Mouse (Mus musculus) lung, embryonic 15.5 days (tissue): ENCODE measurements around the gene Vps37b. TPM values are rescaled to one million over a fixed set of nuclear protein-coding genes. Genes with fewer than 3 reads are reported as not detected.

Experiments
- ATAC-seq: fragments of 200-750 bp; cut with Nextera tagmentation; 2 replicates; pipeline ENCODE4 v1.8.0; 2017; ENCODE audit warnings: moderate number of reproducible peaks, borderline replicate concordance; ENCODE audit not compliant: low FRiP score, low TSS enrichment; ENCODE audit errors: extremely low read depth
- H3K27ac ChIP-seq: fragments of 300-500 bp; sonication (generic); 2 replicates; pipeline ENCODE4 v1.5.1; 2015; ENCODE audit warnings: moderate library complexity, mild to moderate bottlenecking, inconsistent platforms
- H3K27me3 ChIP-seq: fragments of 300-500 bp; sonication (generic); 2 replicates; pipeline ENCODE4 v1.6.1; 2015; ENCODE audit warnings: inconsistent platforms
- H3K36me3 ChIP-seq: fragments of 300-500 bp; sonication (generic); 2 replicates; pipeline ENCODE4 v1.6.1; 2015; ENCODE audit warnings: inconsistent platforms
- H3K4me1 ChIP-seq: fragments of 300-500 bp; sonication (generic); 2 replicates; pipeline ENCODE4 v1.6.1; 2015; ENCODE audit warnings: inconsistent platforms
- H3K4me2 ChIP-seq: fragments of 300-500 bp; sonication (generic); 2 replicates; pipeline ENCODE4 v1.6.1; 2015; ENCODE audit warnings: inconsistent platforms, mild to moderate bottlenecking, moderate library complexity
- H3K4me3 ChIP-seq: fragments of 300-500 bp; sonication (generic); 2 replicates; pipeline ENCODE4 v1.5.1; 2015; ENCODE audit warnings: mild to moderate bottlenecking, inconsistent platforms
- H3K9ac ChIP-seq: fragments of 300-500 bp; sonication (generic); 2 replicates; pipeline ENCODE4 v1.6.1; 2015; ENCODE audit warnings: inconsistent platforms
- H3K9me3 ChIP-seq: fragments of 300-500 bp; sonication (generic); 2 replicates; pipeline ENCODE4 v1.6.1; 2016; ENCODE audit warnings: inconsistent platforms
- WGBS: fragments of 180-500 bp; shearing (Covaris S2); methylation state at CpG from one replicate; pipeline ENCODE4 v1.1.7; 2015; 5-methylcytosine and 5-hydroxymethylcytosine counted together
- polyA plus RNA-seq: library from polyadenylated mRNA; unstranded; fragments of >200 nt; fragmentation: Nextera tagmentation; extraction: Ambion mirVana; gene quantifications from 2 replicates; pipeline ENCODE4 v1.2.1, GENCODE M21; 2015

Vps37b gene
- polyA plus RNA-seq, 1 experiment from 2014 or later: 41.3 TPM

DNA sequence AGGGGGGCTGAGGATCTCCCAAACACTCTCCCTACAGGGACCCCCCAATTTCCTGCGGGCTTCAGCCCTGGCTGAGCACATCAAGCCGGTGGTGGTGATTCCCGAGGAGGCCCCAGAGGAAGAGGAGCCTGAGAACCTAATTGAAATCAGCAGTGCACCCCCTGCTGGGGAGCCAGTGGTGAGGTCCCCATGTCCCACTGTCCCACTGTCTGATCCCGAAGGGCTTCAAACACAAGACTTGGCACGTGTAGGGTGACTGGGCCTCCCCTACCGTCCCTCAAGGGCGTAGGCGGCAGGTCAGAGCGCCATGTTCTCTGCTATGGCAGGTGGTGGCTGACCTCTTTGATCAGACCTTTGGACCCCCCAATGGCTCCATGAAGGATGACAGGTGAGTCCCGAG, 35.9 kb downstream of the Vps37b start:
- no peak for ATAC-seq
- Histone ChIP-seq H3K9me3 (no peaks in the 10 kb centered on the region), H3K27me3 (no peaks in the 10 kb centered on the region), H3K4me2 (no peak overlapping the region), H3K4me3 (no peak overlapping the region), H3K9ac (no peak overlapping the region), H3K36me3 (no peaks in the 10 kb centered on the region), H3K4me1 (peaks cover 7% of the 10 kb centered on the region), H3K27ac (no peak overlapping the region)
- 68% methylated on average over 10 of the region's 10 CpGs for WGBS

GRCm38 (mm10) chr5:123995388-123995787, 36.7 kb downstream of the Vps37b start:
- ATAC-seq: no peak

GRCm38 (mm10) chr5:123994468-123994867, 37.6 kb downstream of the Vps37b start:
- peaks cover 7% of the 10 kb centered on the region for H3K4me1 ChIP-seq
- H3K4me2 ChIP-seq: no peak overlapping the region
- no peaks in the 10 kb centered on the region for H3K27me3 ChIP-seq
- no peak for ATAC-seq
- no peak overlapping the region for H3K27ac ChIP-seq
- no peaks in the 10 kb centered on the region for H3K9me3 ChIP-seq
- no peaks in the 10 kb centered on the region for H3K36me3 ChIP-seq
- no peak overlapping the region for H3K9ac ChIP-seq
- H3K4me3 ChIP-seq: no peak overlapping the region
- WGBS: 92% methylated on average over 7 of the region's 7 CpGs

More at GRCm38 (mm10) chr5:123995388-123995787, 36.7 kb downstream of the Vps37b start:
- Histone ChIP-seq H3K9me3 (no peaks in the 10 kb centered on the region), H3K9ac (no peak overlapping the region), H3K27ac (no peak overlapping the region), H3K27me3 (no peaks in the 10 kb centered on the region), H3K4me2 (no peak overlapping the region), H3K4me3 (no peak overlapping the region), H3K4me1 (peaks cover 7% of the 10 kb centered on the region), H3K36me3 (no peaks in the 10 kb centered on the region)
- 46% methylated on average over 6 of the region's 6 CpGs for WGBS

DNA sequence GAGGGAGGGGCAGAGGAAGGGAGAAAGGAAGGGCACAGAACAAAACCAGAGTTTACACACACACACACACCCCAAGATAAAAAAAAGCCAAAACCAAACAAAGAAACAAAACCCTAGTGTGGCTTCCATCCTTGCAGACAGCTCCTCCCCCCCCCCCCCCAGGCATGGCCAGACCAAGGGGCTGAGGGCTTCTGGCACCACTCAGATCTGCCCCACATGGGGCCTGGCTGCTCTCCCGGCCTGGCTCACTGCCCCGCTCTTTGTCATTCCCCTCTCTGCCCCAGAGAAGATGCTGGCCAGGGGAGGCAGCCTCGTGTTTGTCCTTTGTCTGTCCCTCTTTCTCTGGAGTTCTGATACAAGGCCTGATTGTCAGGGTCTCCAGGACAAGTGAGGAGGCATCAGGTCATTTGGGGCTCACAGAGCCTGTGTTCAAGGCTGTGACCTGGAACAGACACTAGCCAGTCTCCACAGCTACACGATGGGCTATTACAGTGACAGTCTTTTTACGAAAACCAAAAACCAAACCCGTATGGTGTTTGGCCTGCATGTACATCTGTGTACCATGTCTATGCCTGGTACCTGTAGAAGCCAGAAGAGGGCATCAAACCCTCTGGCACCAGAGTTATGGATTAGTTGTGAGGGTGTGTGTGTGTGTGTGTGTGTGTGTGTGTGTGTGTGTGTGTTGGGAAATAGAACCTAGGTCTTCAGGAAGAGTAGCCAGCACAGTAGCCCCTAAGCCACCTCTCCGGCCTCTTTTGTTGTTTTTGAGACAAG, 38.6 kb downstream of the Vps37b start:
- H3K4me3 ChIP-seq: no peak overlapping the region
- no peaks in the 10 kb centered on the region for H3K9me3 ChIP-seq
- ATAC-seq: peak; percentile 56; the same call in 1 of the 2 replicates
- 60% methylated on average over 7 of the region's 7 CpGs for WGBS
- no peak overlapping the region for H3K4me2 ChIP-seq
- H3K27ac ChIP-seq: 0 out of 2 replicates have a peak overlapping the region, but pooled peaks have one; percentile 69
- no peak overlapping the region for H3K9ac ChIP-seq
- no peaks in the 10 kb centered on the region for H3K36me3 ChIP-seq
- H3K4me1 ChIP-seq: peaks cover 7% of the 10 kb centered on the region
- no peaks in the 10 kb centered on the region for H3K27me3 ChIP-seq

DNA sequence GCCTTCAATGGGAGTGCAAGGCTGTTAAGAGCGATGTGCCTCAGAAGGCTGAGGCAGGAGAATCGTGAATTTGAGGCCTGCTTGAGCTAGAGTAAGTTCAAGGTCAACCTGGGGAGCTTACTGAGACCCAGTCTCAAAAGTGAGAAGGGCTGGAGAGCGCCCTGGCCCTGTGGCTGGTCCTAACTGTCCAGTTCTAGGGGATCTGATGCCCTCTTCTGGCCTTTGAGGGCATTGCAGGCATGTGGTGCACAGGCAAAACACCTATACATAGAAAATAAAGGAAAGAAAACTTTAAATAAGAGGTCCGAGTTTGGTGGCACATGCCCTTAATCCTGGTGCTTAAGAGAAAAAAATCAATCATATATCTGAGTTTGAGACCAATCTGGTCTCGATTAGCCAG, 39.3 kb downstream of the Vps37b start:
- 30% methylated on average over 5 of the region's 5 CpGs for WGBS
- H3K36me3 ChIP-seq: no peaks in the 10 kb centered on the region
- peaks cover 7% of the 10 kb centered on the region for H3K4me1 ChIP-seq
- H3K27me3 ChIP-seq: no peaks in the 10 kb centered on the region
- no peak overlapping the region for H3K4me3 ChIP-seq
- no peak overlapping the region for H3K9ac ChIP-seq
- no peaks in the 10 kb centered on the region for H3K9me3 ChIP-seq
- H3K27ac ChIP-seq: peak overlapping the region; percentile 69
- no peak overlapping the region for H3K4me2 ChIP-seq
- ATAC-seq: 0 out of 2 replicates have a peak, but pooled peaks have one; percentile 15

DNA sequence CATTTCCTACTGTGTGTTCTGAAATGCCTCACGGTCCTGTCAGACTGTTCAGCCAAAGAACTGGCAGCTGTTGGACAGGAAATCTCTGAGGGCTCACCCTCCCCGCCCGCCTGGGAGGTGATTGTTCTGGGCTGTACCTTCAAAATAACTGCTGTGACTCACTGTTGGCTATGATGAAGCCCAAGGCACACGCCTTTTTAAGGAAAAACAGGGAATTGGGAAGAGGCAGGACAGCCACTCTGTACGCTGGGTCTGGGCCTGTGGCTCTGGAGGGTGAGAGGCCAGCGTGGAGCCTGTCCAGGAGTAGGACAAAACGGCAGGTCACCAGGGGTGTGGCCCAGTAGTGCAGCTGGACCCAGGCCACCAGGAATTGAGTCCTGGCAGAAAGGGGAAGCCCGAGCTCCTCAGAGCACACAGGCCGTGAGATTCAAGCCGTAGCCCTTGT, 39.9 kb downstream of the Vps37b start:
- Histone ChIP-seq H3K9ac (no peak overlapping the region), H3K4me3 (no peak overlapping the region), H3K27ac (peak overlapping the region; percentile 69), H3K27me3 (no peaks in the 10 kb centered on the region), H3K36me3 (no peaks in the 10 kb centered on the region), H3K4me2 (no peak overlapping the region), H3K9me3 (no peaks in the 10 kb centered on the region), H3K4me1 (peaks cover 7% of the 10 kb centered on the region)
- 61% methylated on average over 10 of the region's 10 CpGs for WGBS
- ATAC-seq: 0 out of 2 replicates have a peak, but pooled peaks have one; percentile 3

DNA sequence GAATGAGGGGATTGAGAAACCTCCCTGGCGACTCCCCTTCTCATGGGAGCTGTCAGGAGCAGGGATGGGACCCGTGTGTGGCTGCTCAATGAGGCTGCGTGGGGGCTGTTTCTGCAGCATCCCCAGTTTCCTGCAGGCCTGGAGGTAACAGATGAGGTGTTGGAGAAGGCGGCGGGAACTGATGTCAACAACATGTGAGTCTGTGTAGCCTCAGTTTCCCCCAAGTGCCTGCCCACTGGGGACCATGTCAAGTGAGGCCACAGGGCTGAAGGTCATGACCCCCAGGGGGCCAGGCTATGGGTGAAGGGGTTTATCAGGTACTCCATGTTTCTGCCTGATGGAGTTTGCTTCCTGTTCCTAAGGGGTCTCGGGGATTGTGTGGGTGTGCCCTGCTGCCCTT, 40.7 kb downstream of the Vps37b start:
- Histone ChIP-seq H3K9me3 (no peaks in the 10 kb centered on the region), H3K4me2 (no peak overlapping the region), H3K9ac (no peak overlapping the region), H3K4me3 (no peak overlapping the region), H3K27ac (no peak overlapping the region), H3K27me3 (no peaks in the 10 kb centered on the region), H3K4me1 (peaks cover 7% of the 10 kb centered on the region), H3K36me3 (no peaks in the 10 kb centered on the region)
- no peak for ATAC-seq
- 76% methylated on average over 6 of the region's 6 CpGs for WGBS

DNA sequence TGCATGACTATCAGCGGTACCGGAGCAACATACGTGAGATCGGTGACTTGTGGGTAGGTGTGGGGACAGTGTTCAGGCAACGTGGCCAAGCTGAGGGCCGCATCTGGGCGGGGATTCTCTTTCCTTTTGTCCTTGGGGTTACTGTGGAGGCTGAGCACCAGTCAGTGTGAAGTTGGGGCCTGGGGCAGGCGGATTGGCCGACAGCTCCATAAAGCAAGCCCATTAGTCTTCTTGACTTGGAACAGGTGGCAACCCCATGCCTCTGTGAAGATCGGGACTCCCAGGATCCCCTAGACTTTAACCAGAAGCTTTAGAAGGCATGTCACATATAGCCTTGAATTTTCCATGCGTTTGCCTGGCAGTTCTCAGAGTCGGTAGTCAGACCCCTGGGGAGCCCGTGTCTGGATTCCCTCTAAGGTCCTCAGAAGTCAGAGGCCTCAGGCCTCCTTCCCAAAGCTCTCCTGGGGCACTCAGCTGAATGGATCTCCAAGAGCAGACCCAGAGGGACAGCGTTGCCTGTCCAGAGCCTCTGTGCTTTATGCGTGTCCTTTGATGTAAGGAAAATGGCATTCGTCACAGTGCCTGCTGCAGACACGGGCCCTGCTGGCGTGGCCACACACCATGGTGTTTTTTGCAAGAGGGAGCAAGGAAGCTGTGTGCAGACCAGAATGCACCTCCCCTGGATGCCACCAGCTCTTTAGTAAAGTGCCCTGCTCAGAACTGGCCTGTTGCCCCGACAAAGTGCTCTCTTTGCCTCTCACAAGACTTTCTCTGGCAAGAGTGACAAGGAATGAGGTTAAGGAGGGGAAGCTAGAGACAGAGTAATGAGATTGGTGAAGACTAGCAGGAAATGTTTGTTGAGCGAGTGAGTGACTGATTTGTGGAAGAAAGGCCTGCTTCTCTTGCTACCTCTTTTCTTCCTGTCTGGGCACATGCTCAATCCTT, 41.9 kb downstream of the Vps37b start:
- Histone ChIP-seq H3K36me3 (no peaks in the 10 kb centered on the region), H3K9ac (no peak overlapping the region), H3K9me3 (no peaks in the 10 kb centered on the region), H3K4me3 (no peak overlapping the region), H3K27ac (no peak overlapping the region), H3K4me2 (no peak overlapping the region), H3K4me1 (peaks cover 7% of the 10 kb centered on the region), H3K27me3 (no peaks in the 10 kb centered on the region)
- 69% methylated on average over 20 of the region's 20 CpGs for WGBS
- ATAC-seq: no peak

DNA sequence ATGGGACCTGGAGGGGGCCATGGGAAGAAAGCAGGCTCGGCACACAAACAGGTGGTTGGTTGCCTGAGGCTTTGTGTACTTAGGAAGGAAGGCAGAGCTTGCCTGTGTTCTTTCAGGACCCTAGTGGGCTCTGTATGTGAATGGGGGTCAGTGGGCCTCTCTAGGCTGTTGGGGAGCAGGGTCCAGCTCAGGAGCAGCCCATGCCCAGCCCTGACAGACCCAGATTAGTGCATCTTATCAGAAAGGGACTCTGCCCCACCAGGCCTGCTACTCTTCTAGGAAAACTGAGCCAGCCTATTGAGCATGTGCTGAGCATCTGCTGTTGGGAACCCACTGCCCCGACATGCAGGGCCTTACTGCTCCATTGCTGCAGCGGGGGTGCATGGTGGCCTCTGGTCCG, 44.6 kb downstream of the Vps37b start:
- H3K4me3 ChIP-seq: no peak overlapping the region
- H3K4me2 ChIP-seq: no peak overlapping the region
- H3K36me3 ChIP-seq: no peaks in the 10 kb centered on the region
- 69% methylated on average over 4 of the region's 4 CpGs for WGBS
- 0 out of 2 replicates have a peak overlapping the region, but pooled peaks have one; percentile 4 for H3K27ac ChIP-seq
- ATAC-seq: no peak
- H3K9me3 ChIP-seq: no peaks in the 10 kb centered on the region
- peaks cover 4% of the 10 kb centered on the region for H3K4me1 ChIP-seq
- no peak overlapping the region for H3K9ac ChIP-seq
- no peaks in the 10 kb centered on the region for H3K27me3 ChIP-seq

DNA sequence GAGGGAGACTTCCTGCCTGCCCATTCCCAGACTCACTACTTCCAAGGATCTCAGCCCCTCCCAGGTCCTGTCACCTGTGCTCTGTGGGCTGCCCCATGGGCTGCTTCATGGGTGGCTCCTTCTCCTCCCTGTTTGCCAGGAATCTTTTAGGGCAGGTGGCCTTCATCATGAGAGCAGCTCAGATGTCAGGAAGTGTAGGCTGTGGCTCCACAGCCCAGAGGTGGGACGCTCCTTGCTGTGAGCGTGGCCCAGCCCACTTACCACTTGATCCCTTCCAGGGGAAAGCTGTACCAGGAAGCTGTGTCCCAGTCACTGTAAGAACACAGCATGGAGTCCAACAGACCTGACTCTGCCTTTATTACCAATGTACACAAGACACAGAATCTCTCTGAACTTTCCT, 45.1 kb downstream of the Vps37b start:
- Histone ChIP-seq H3K9me3 (no peaks in the 10 kb centered on the region), H3K27ac (no peak overlapping the region), H3K27me3 (no peaks in the 10 kb centered on the region), H3K9ac (no peak overlapping the region), H3K4me1 (no peaks in the 10 kb centered on the region), H3K4me3 (no peak overlapping the region), H3K4me2 (no peak overlapping the region), H3K36me3 (no peaks in the 10 kb centered on the region)
- WGBS: 17% methylated on average over 2 of the region's 2 CpGs
- no peak for ATAC-seq

DNA sequence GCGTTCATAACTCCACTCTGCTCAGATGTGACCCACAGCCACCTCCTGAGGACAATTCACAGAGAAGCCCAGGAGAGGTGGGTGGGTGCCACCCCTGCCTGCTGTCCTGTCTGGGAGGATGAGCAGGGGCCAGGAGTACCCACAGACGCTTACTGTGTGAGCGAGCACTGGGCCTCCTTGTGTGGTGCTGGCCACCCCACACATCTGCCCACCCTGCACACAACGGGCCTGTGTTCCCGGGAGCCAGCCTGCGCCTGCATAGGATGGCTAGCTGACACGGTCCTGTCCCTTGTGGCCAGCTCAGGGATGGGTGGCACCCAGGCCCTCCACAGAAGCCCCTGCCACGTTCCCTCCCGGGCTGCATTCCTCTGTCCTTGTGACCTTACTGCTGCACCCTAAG, 46.6 kb downstream of the Vps37b start:
- Histone ChIP-seq H3K27ac (no peak overlapping the region), H3K4me1 (0 out of 2 replicates have a peak, but pooled peaks cover 5% of the 10 kb centered on the region), H3K4me2 (no peak overlapping the region), H3K4me3 (no peak overlapping the region), H3K36me3 (no peaks in the 10 kb centered on the region), H3K9ac (no peak overlapping the region), H3K9me3 (no peaks in the 10 kb centered on the region), H3K27me3 (no peaks in the 10 kb centered on the region)
- WGBS: 58% methylated on average over 9 of the region's 9 CpGs
- ATAC-seq: no peak

GRCm38 (mm10) chr5:123982838-123983237, 49.2 kb downstream of the Vps37b start:
- Histone ChIP-seq H3K4me3 (no peak overlapping the region), H3K9ac (no peak overlapping the region), H3K27me3 (no peaks in the 10 kb centered on the region), H3K27ac (no peak overlapping the region), H3K9me3 (no peaks in the 10 kb centered on the region), H3K4me1 (0 out of 2 replicates have a peak, but pooled peaks cover 9% of the 10 kb centered on the region), H3K4me2 (no peak overlapping the region), H3K36me3 (no peaks in the 10 kb centered on the region)
- 74% methylated on average over 11 of the region's 11 CpGs for WGBS
- ATAC-seq: no peak
